Mouse (Mus musculus): ENCODE results near the gene Akr1a1. TPM values are rescaled to one million over a fixed set of nuclear protein-coding genes. Genes with fewer than 3 reads are reported as not detected.
"Not testable (repeated sequence)": the region's sequence is repeated elsewhere in the genome, so short reads cannot be mapped to it uniquely, and the experiment has no call there.

Gene Akr1a1
- total RNA-seq, 2 experiments from 2014 or later, result 501 TPM

GRCm38 (mm10) chr4:116661998-116662397, 10.5 kb upstream of the Akr1a1 start:
- intact Hi-C loops (cut with DNase I), result no loop called here
- no peak for DNase-seq (ENCODE audit: low spot score in 2 of 2)

DNA sequence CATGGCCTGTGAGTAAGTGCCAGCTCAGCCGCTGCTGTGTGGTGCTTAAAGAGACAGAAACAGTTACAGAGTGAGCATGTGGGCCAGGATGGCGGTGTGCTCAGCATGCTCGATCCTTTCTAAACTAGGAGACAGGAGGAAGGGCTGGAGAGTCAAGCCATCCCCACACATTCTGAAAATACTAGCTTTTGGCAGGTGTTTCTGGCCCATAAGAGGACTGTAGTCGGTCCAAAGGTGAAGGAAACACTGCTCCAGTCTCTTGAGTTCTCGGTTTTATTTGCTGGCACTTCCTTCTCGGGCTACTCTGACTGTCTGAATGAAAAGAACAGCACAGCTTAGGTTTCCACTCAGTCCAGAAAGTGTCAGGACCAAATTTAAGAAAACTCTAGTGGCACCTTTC, 9.3 kb upstream of the Akr1a1 start:
- intact Hi-C loops (cut with DNase I), result no loop called here
- DNase-seq (ENCODE audit: low spot score in 2 of 2), result no peak

DNA sequence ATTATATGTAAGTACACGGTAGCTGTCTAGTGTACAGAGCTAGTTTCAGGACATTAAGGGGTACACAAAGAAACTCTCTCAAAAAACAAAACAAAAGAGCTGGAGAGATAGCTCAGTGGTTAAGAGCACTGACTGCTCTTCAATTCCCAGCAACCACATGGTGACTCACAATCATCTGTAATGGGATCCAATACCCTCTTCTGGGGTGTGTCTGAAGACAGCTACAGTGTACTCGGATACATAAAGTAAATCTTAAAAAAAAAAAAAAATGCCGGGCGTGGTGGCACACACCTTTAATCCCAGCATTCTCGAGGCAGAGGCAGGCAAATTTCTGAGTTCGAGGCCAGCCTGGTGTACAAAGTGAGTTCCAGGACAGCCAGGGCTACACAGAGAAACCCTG, 8.4 kb upstream of the Akr1a1 start:
- intact Hi-C loops (cut with DNase I); DNase-seq (ENCODE audit: low spot score in 2 of 2): not testable (repeated sequence)

DNA sequence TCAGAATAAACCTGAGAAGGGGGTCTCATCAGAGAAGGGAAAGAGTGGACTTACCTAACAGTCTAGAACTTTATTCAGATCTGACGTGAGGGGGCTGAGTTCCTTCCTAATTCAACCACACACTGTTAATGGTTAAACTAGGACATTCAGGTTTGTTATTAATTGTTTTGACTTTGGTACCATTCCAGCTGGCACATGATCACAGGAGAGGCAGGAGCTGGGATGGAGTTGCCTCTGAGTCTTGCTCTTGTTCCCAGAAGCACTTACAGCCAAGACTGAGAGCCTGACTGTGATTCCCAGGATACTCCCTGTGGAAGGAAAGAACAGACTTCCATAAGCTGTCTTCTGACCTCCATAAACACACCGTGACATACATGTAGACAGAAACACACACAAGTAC, 8.0 kb upstream of the Akr1a1 start:
- intact Hi-C loops (cut with DNase I), result no loop called here
- peak in 1 of 2 experiments; percentile 25 for DNase-seq (ENCODE audit: low spot score in 2 of 2)

GRCm38 (mm10) chr4:116657971-116658370, 6.5 kb upstream of the Akr1a1 start:
- DNase-seq (ENCODE audit: low spot score in 2 of 2), result no peak
- intact Hi-C loops (cut with DNase I), result no loop called here

GRCm38 (mm10) chr4:116655658-116656057, 4.2 kb upstream of the Akr1a1 start:
- no peak for DNase-seq (ENCODE audit: low spot score in 2 of 2)
- intact Hi-C loops (cut with DNase I), result no loop called here

DNA sequence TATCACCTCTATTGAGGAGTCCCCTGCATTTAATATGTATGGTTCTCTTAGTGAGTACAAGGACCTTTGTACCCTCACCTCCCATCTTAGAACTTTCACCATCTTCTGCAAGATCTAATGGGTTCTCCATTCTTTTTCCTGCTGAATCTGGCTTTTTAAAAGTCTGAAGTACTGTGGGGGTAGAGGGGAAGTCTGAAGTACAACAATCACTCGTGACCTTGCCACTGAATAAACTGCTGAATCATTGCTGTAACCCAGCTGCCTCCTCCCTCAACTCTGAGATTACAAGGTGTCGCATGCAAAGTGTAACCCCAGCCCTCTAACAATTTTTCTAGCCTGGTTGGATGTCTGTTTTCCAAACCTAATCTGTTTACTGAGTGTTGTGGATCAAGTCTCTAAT, 3.6 kb upstream of the Akr1a1 start:
- DNase-seq (ENCODE audit: low spot score in 2 of 2), result no peak
- intact Hi-C loops (cut with DNase I), result no loop called here

DNA sequence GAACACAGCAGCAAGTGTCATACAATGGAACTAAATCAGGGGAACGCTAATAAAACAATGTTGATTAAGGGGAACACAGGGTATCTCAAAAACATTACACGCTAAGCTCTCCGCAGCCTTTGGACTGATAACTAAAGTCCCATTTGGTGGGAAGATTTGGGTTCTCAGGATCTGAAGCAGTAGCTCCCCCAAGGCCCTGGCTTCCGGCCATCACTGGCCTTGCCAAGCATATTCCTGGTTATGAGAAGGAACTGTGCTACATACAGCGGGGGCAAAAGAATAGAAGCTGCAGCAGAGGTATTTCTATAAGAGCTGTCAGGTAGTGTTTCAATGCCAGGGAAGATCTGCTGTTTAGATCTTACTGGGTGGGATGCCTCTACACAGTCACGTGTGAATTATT, 1.7 kb upstream of the Akr1a1 start:
- intact Hi-C loops (cut with DNase I), result no loop called here

GRCm38 (mm10) chr4:116651797-116652135, 286 bp upstream of the Akr1a1 start:
- no peak for DNase-seq (ENCODE audit: low spot score in 2 of 2)
- intact Hi-C loops (cut with DNase I), result no loop called here

More for the DNA sequence above, 1.7 kb upstream of the Akr1a1 start:
- no peak for DNase-seq (ENCODE audit: low spot score in 2 of 2)

DNA sequence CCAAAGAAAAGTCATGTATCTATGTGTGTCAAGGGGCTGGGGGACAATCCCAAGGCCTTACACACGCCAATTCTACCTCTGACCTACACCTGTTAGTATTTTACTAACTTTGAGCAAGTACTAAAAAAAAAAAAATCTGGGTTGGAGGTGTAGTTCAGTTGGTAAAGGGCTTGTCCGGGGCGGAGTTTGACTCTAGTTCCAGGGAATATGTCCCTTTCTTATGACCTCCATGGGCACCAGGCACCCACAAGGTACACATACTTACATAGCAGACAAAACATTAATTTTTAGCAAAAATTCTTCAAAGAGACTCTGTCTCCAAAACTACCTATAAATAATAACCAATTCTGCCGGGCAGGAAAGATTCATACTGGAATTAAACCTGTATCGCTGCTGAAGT, 1.1 kb downstream of the Akr1a1 start:
- DNase-seq (ENCODE audit: low spot score in 2 of 2), result no peak
- intact Hi-C loops (cut with DNase I), result no loop called here

- no peak for DNase-seq (ENCODE audit: low spot score in 2 of 2)
- intact Hi-C loops (cut with DNase I), result loop anchor here (5.0 kb wide), 1 partner anchor 38 kb away; the partner anchor contains the start of gene Prdx1
Measured at GRCm38 (mm10) chr4:116649411-116649810, 2.1 kb downstream of the Akr1a1 start.

DNA sequence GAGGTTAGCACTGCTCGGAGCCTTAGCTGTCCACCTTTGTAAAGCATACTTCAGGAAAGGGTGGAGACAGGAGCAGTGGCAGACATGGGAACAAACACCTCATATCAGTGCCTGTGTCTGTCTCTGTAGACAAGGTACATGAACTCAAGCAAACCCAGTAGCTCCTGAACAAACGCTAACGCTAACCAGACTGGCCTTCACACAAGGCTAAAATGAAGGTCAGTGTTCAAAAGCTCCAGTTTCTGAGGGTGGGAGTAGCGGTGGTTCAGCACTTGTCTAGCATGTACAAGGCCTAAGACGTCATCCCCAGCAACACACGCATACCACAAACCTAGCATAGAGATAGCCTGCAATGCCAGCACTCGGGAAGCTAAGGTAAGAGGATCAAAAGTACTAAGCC, 5.9 kb downstream of the Akr1a1 start:
- no peak for DNase-seq (ENCODE audit: low spot score in 2 of 2)
- intact Hi-C loops (cut with DNase I), result loop anchor here (5.0 kb wide), 1 partner anchor 42 kb away; the partner anchor contains the start of gene Prdx1

DNA sequence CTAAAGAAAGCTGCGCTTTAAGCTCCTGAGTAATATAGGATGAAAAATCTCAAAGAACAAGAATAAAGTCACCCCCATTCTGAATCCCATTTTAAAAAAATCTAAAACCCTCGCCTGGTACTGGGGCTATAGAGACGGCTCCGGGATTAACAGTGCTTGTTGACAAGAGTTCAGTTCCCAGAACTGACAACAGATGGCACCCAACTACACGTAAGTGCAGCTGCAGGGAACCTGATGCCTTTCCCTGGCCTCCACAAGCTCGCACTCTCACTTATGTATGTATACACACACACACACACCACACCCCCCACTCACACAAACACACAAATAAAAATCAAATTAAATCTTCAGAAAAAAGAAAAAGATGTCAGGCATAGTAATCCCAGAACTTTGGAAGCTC, 7.2 kb downstream of the Akr1a1 start:
- DNase-seq (ENCODE audit: low spot score in 2 of 2), result peak; percentile 14 to 44
- intact Hi-C loops (cut with DNase I), result no loop called here

DNA sequence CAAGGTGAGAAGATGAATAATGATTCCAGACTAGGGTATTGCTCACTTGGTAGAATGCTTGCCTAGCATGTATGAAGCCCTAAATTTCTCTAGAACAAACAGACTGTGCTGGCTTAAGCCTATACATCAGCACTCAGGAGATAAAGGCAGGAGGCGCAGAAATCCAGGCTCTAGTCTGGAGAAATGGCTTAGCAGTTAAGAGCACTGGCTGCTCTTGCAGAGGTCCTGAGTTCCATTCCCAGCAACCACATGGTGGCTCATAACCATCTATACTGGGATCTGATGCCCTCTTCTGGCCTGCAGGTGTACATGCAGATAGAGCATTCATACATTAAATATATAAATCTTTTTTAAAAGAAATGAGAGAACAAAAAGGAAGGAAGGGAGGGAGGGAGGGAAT, 9.4 kb downstream of the Akr1a1 start:
- DNase-seq (ENCODE audit: low spot score in 2 of 2), result no peak
- intact Hi-C loops (cut with DNase I), result no loop called here

DNA sequence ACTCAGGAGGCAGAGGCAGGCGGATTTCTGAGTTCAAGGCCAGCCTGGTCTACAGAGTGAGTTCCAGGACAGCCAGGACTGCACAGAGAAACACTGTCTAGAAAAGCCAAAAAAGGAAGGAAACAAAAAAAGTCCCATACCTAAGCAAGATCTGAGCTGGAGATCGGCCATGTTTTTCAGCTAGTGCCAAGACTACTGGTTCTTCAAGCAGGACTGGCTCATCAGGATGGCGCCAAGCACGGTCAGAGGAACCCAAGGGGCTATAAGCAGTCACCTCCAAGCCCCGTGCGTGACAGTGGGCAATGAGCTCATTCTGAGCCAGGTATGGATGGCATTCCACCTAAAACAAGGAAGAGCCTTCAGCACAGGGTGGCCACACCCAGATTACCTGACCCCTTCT, 12.7 kb downstream of the Akr1a1 start:
- intact Hi-C loops (cut with DNase I), result no loop called here
- DNase-seq (ENCODE audit: low spot score in 2 of 2), result no peak

DNA sequence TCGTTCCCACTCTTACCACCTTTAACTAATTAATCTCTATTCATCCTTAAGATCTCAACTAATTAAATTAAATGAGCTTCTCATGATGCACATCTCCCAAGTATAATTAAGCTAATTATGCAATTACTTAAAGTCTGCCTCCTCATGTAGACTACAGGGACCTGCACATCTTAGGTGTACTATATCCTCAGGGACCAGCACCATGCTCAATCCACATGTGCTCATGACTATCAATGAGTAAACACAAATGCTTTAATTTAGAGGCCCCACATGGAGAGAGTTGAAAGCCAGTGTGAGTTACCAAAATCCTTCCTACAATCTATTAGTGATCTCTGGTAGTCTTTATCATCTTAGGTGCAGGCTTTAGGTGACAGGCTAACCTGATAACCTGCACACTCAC, 16.3 kb downstream of the Akr1a1 start:
- DNase-seq (ENCODE audit: low spot score in 2 of 2), result no peak
- intact Hi-C loops (cut with DNase I), result no loop called here

- intact Hi-C loops (cut with DNase I), result no loop called here
Measured at GRCm38 (mm10) chr4:116627722-116628662, 23.5 kb downstream of the Akr1a1 start, which contains the start of gene Nasp. Gene Nasp (minus strand): TSS chr4:116627941.

DNA sequence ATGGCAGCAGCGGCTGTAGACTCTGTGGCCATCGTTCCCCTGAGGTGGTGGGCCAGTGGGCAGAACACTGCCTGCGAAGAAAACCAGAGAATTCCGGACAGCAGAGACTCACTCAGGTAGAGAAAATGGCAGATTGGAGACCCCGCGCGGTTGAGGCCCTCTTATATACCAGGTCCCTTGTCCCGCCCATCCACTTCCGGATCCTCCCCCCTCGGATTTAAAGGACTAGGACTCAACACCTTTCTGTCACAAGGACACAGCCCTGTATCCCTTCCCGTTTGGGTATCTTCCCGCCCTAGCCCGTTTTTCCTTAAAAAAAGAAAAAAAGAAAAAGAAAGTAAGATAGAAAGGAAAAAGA, 24.1 kb downstream of the Akr1a1 start:
- intact Hi-C loops (cut with DNase I), result no loop called here
- DNase-seq (ENCODE audit: low spot score in 2 of 2), result peak; percentile 88 to 92

More at GRCm38 (mm10) chr4:116627722-116628662, 23.5 kb downstream of the Akr1a1 start, which contains the start of gene Nasp:
- DNase-seq (ENCODE audit: low spot score in 2 of 2), result peak; percentile 85 to 88

DNA sequence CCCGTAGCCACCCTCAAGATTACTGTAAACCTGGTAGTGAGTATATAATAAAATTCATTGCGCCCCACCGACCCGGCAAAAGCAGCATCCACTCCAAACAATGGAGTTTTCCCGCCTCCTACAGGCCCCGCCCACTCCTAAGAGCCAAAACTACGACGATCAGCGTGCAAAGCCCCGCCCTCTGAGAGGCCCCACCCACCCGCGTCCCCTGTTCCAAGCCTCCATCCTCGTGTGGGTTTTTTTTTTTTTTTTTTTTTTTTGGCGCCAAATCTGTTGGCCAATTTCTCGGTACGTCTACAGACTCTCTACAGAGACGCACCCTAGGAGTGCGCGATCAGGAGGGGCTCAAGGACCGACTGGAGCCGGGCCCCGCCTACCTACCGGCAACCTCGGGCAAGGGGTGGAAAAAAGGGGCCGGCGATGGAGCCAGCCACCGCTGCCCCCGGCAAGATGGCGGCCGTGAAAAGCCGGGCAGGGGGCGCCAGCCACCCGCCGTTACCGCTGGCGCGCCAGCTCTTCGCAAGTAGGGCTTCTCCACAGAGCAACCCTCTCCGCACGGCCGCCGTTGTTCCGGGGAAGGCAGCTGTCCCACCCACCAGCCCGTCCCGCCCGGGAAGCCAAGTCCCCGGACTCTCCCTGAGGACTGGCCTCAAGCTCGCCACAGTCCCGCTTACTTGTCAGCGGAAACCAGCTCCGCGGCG, 24.7 kb downstream of the Akr1a1 start:
- intact Hi-C loops (cut with DNase I), result no loop called here
- DNase-seq (ENCODE audit: low spot score in 2 of 2), result peak; percentile 60 to 66

- intact Hi-C loops (cut with DNase I), result no loop called here
- no peak for DNase-seq (ENCODE audit: low spot score in 2 of 2)
Measured at GRCm38 (mm10) chr4:116624831-116625230, 26.6 kb downstream of the Akr1a1 start.

GRCm38 (mm10) chr4:116615237-116615636, 36.2 kb downstream of the Akr1a1 start:
- DNase-seq (ENCODE audit: low spot score in 2 of 2), result no peak
- intact Hi-C loops (cut with DNase I), result no loop called here

Data from left cerebral cortex, postnatal 14 days (tissue).